Comparison of ENCODE assay signal across 42 mouse cellular contexts in the genomic region with DNA sequence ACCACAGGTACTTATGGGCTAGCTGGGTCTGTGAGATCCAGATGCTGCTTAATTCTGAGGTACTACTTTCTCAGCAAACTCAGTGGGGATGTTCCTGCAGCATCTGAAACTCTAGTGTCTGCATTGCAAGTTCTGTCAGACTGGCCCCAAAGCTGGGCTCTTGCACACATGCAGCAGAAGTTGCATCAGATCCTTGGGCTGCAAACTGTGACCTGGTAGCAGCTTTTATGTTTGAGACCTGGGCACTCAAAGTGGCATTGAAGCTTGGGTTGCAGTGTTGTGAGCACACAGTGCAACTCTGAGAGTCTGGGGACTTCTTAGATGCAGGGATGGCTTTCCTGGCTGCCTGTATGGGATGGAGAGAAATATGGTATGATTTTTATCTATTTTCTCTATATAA. TPM values are rescaled to one million over a fixed set of nuclear protein-coding genes. Genes with fewer than 3 reads are reported as not detected.
"Had no signal": no experiment of that assay in that cellular context is flagged by ENCODE, and none has a peak within 500 bp of the region (broad histone marks: within the 10 kb centered on the region; RNA-seq: fewer than 3 reads in every experiment).

No protein-coding gene starts in this region.

- H3K9me3 ChIP-seq: heart, embryonic 10.5 days; heart, embryonic 13.5 days; heart, embryonic 15.5 days; hindbrain, embryonic 13.5 days; hindbrain, embryonic 15.5 days; kidney, embryonic 15.5 days; limb, embryonic 13.5 days; limb, embryonic 15.5 days; liver, embryonic 12.5 days had no signal

- H3K9ac ChIP-seq: heart, embryonic 13.5 days; heart, embryonic 15.5 days; hindbrain, embryonic 13.5 days; hindbrain, embryonic 15.5 days; kidney, embryonic 15.5 days; limb, embryonic 13.5 days; limb, embryonic 15.5 days; liver, embryonic 12.5 days; liver, embryonic 14.5 days had no signal

- ATAC-seq: hindbrain, postnatal 0 days; intestine, embryonic 16.5 days; liver, embryonic 12.5 days had no signal

- DNase-seq: gastrocnemius, postnatal 14 days; gastrocnemius, postnatal 36 days; heart, adult 18-20 months; heart, postnatal 14 days; heart, postnatal 36 days; kidney, adult 11 months; kidney, adult 2 months; kidney, adult 9 months; kidney, postnatal 14 days; kidney, postnatal 36 days; layer of hippocampus, adult 9-11 months; layer of hippocampus, postnatal 36 days; left cerebral cortex, postnatal 4 days had no signal

- H3K4me1 ChIP-seq: heart, embryonic 10.5 days; heart, embryonic 13.5 days; heart, embryonic 15.5 days; hindbrain, embryonic 13.5 days; hindbrain, embryonic 15.5 days; kidney, embryonic 15.5 days; limb, embryonic 13.5 days; limb, embryonic 15.5 days; liver, embryonic 12.5 days had no signal

- H3K27ac ChIP-seq: heart, embryonic 10.5 days; heart, embryonic 13.5 days; heart, embryonic 15.5 days; hindbrain, embryonic 13.5 days; hindbrain, embryonic 15.5 days; hindbrain, postnatal 0 days; kidney, embryonic 15.5 days; kidney, postnatal 0 days; left cerebral cortex, adult 2 months; limb, embryonic 13.5 days; limb, embryonic 15.5 days; liver, embryonic 12.5 days; liver, embryonic 14.5 days had no signal

- H3K4me3 ChIP-seq: heart, embryonic 10.5 days; heart, embryonic 13.5 days; heart, embryonic 15.5 days; hindbrain, embryonic 13.5 days; hindbrain, embryonic 15.5 days; kidney, embryonic 15.5 days; left cerebral cortex, adult 2 months; limb, embryonic 13.5 days; limb, embryonic 15.5 days; liver, embryonic 12.5 days had no signal

- H3K27me3 ChIP-seq: heart, embryonic 13.5 days; heart, embryonic 15.5 days; hindbrain, embryonic 13.5 days; hindbrain, embryonic 15.5 days; kidney, embryonic 15.5 days; limb, embryonic 13.5 days; limb, embryonic 15.5 days; liver, embryonic 12.5 days had no signal

- H3K4me2 ChIP-seq: heart, embryonic 13.5 days; heart, embryonic 15.5 days; hindbrain, embryonic 13.5 days; hindbrain, embryonic 15.5 days; kidney, embryonic 15.5 days; limb, embryonic 13.5 days; limb, embryonic 15.5 days; liver, embryonic 12.5 days had no signal

- H3K36me3 ChIP-seq: heart, embryonic 10.5 days; heart, embryonic 13.5 days; heart, embryonic 15.5 days; hindbrain, embryonic 13.5 days; hindbrain, embryonic 15.5 days; kidney, embryonic 15.5 days; limb, embryonic 13.5 days; limb, embryonic 15.5 days; liver, embryonic 12.5 days had no signal

RNA-seq across cellular contexts. Expression of a gene that starts 2.0 kb away (rescaled TPM):
- total RNA-seq: gastrocnemius, adult 8-10 months; gastrocnemius, postnatal 14 days; gastrocnemius, postnatal 36 days; heart, adult 18-20 months; heart, adult 8-10 months; heart, postnatal 14 days; heart, postnatal 36 days; hematopoietic stem cell, adult 5-6 weeks; hindbrain, postnatal 0 days; layer of hippocampus, adult 18-20 months; layer of hippocampus, adult 8-10 months; layer of hippocampus, postnatal 14 days; layer of hippocampus, postnatal 36 days; left cerebral cortex, adult 2 months; left cerebral cortex, postnatal 25 days; left cerebral cortex, postnatal 4 days; liver, adult 2 months had no signal
- polyA plus RNA-seq: gonadal fat pad, adult 2 months; heart, embryonic 10.5 days; heart, embryonic 13.5 days; heart, embryonic 15.5 days; heart, postnatal 0 days; hindbrain, embryonic 11.5 days; hindbrain, embryonic 13.5 days; hindbrain, embryonic 15.5 days; hindbrain, postnatal 0 days; intestine, embryonic 14.5 days; intestine, embryonic 16.5 days; kidney, adult 2 months; kidney, embryonic 15.5 days; kidney, postnatal 0 days; large intestine, adult 2 months; limb, embryonic 11.5 days; limb, embryonic 13.5 days; limb, embryonic 15.5 days; liver, adult 2 months; liver, embryonic 12.5 days; liver, embryonic 14.5 days; liver, embryonic 16.5 days had no signal
